Mouse (Mus musculus): ENCODE results near the gene Trip4.
"Not testable (repeated sequence)": the region's sequence is repeated elsewhere in the genome, so short reads cannot be mapped to it uniquely, and the experiment has no call there.

The Trip4 gene

DNA sequence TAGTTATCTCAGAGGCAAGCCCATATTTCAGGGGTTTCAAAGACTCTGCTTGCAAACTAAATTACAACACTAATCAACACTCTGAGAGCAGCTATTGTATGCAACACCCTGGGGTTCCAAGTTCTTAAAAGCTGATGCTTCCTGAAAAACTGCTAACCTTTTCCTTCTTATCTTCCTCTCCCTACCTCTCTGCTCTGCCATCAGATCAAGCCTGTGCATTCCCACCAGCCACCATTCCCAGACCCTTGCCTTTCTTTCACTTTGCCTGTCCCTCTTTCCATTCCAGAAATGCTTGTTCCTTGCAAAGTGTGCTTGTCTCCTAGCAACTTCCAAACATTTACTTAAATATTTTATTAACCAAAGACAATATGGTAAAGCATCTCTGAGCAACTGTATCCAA, 116.7 kb downstream of the Trip4 start:
- no peak for DNase-seq

DNA sequence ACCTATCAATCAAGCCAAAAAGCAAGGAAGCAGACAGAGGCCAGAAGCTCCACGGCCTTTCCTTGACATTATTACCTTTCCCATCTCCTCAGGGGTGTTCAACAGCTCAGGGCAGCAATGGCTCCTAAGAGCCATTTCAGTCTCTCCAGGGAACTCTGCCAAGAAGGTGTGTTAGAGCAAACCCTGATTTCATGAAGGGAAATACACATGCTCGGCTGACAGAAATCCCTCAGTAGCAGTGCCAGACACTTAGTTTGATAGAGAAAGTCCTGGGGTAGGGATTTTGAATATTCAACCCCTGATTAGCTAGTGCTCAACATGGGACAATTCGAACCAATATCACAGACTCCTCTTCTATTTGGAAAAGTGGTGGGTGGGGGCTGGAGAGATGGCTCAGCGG, 117.5 kb downstream of the Trip4 start:
- no peak for DNase-seq

DNA sequence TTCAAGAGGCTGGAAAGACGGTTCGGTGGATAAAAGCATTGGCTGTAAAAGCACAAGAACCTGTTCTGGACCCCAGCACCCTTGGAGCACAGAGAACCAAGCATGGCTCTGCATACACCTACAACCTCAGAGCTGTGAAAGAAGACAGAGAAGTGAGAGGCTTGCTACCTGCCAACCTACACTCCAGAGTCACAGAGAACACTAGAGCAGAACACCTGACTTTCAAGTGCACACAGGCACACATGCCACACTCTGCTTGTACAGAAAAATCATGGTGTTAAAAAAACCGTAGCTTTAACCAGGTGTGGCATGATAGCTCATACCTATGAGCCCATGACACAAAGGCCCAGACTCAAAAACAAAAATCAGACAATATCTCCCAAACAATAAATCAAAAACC, 118.8 kb downstream of the Trip4 start:
- no peak for DNase-seq

- DNase-seq, result no peak
Observed at GRCm38 (mm10) chr9:65788556-65788955, 120.0 kb downstream of the Trip4 start.

GRCm38 (mm10) chr9:65787829-65788344, 120.7 kb downstream of the Trip4 start:
- no peak for DNase-seq

- DNase-seq, result no peak
Observed at GRCm38 (mm10) chr9:65786885-65787787, 121.5 kb downstream of the Trip4 start.

GRCm38 (mm10) chr9:65785772-65786368, 122.7 kb downstream of the Trip4 start:
- DNase-seq, result no peak

DNA sequence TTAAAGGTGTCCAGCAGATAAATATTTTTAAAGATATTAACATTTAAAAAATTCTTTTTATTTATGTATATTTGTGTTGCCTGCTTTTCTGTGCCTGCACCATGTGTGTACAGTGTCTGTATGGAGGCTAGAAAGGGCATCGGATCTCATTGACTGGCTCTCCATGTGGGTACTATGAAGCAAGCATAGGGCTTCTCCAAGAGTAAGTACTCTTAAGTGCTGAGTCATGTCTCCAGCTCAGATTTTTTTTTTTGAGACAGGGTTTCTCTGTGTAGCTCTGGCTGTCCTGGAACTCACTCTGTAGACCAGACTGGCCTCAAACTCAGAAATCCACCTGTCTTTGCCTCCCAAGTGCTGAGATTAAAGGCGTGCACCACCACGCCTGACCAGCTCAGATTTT, 129.0 kb downstream of the Trip4 start:
- DNase-seq, result not testable (repeated sequence)

Data from right cerebral cortex, postnatal 4 days (tissue).